Mouse (Mus musculus) gastrocnemius, postnatal 4 days (tissue): ENCODE measurements at regions not wholly inside any gene's neighbourhood (a gene's known extent, or its start where the extent isn't known, plus 50 kb on each side); places are given as distances from the start of the nearest gene placed in this dataset.
"Not testable (repeated sequence)": the region's sequence is repeated elsewhere in the genome, so short reads cannot be mapped to it uniquely, and the experiment has no call there.

Experiments used
- DNase-seq, 2 experiments: peaks; one replicate each; pipeline ENCODE4 v3.0.0; 2021 to 2022; ENCODE audit warnings: low spot score in 2 of 2, mixed read lengths in 2 of 2

DNA sequence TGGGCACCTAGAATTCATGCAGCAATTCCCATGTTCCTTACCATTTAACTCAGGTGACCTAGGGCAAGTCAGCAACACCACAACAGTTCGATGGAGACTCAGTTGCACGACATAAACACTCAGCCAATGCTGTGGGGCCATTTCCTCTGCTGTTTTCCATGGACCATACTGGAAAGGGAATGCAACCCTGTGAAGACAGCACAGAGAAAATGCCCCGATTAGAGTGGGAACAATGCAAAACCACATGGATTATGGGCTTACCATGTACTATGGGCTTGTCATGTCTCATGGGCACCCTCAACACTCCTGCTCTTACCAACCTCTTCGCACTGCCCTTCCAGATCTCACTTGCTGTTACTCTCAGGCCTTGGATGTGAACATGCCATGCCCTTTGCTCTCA is 207.6 kb downstream of the Snurf start:
- DNase-seq = not testable (repeated sequence)

GRCm38 (mm10) chr7:59769749-59770148 is 235.1 kb downstream of the Snurf start:
- peak in 1 of 2 experiments; percentile 6 for DNase-seq

DNA sequence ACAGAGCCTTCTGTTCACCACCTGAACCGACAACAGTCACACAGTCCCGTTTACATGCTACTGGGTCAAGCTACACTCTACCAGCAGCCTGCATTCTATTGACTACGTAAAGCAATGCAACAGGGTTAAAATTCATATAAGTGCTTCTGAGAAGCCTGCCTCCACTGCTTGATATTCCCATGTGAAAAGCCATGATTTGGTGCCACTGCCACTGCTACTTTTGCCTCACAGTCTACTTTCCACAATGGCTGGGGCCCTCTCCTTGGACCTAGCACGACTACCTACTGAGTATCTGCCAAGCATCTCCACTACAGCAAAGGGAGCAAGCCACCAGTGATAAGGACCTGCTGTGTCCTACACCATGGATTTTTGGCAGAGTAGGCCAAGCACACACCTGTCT is 236.2 kb downstream of the Snurf start:
- DNase-seq = not testable (repeated sequence)

DNA sequence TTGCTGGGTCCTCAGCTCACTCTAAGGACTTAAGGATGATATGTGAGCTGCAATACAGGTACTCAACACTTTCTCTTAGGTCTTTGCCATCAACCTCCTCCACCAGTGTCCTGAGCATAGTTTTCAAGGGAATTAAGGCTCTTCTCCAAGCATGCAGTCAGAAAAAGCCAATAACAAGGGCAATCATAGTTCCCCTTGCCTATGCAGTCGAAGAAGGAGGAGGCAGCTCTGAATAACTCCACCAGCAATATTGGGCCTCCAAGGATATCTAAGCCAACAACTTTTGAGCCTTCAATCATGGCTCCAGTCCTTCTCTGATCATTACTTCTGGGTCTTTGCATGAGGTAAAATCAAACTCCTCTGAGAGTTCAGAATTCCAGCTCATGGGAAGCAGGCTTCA is 237.5 kb downstream of the Snurf start:
- peak in 1 of 2 experiments; percentile 6 for DNase-seq
